Mouse (Mus musculus): ENCODE measurements around the gene Coq8b. TPM values are rescaled to one million over a fixed set of nuclear protein-coding genes. Genes with fewer than 3 reads are reported as not detected.
"Not testable (repeated sequence)": the region's sequence is repeated elsewhere in the genome, so short reads cannot be mapped to it uniquely, and the experiment has no call there.

Coq8b gene
- polyA plus RNA-seq, 1 experiment from 2014 or later: 17.7 TPM

DNA sequence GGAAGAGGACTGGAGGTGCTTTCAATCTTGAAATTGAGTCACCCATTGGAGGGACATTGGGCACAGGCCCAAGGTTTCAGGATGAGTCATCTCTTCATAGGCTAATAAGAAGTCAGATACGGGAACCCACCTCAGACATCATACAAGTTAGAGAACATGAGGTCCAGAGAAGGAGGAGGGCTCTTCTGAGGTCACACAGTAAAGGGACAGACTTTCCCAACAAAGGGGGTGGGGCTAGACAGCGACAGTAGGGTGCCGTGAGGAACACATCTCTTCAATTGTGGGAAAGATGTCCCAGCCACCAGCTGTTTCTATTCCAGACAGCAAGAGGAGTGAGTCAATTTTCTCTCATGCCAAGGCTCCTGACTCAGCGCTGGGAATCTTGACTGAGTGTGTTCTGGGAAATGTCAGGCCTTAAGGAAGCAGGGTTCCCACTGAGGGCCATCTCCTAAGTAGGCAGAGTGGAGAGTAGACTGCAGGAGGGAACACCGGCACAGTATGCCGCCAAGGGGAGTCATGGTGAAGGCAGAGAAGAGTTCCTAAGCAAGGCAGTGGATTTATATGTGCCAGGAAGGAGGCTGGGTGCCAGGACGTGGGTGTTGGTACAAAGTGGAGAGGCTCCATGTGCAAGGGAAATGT lies 1.0 kb upstream of the Coq8b start:
- no peaks in the 10 kb centered on the region for H3K27me3 ChIP-seq
- H3K36me3 ChIP-seq: no peaks in the 10 kb centered on the region
- no peak overlapping the region for H3K4me2 ChIP-seq (replicated peaks)
- H3K9ac ChIP-seq: no peak overlapping the region
- no peaks in the 10 kb centered on the region for H3K9me3 ChIP-seq
- H3K4me1 ChIP-seq: peaks cover 25% of the 10 kb centered on the region
- H3K4me3 ChIP-seq: no peak overlapping the region
- H3K27ac ChIP-seq: no peak overlapping the region
- 81% methylated on average over 7 of the region's 7 CpGs for WGBS
- no peak for ATAC-seq (ENCODE audit: low FRiP score, low read depth)

DNA sequence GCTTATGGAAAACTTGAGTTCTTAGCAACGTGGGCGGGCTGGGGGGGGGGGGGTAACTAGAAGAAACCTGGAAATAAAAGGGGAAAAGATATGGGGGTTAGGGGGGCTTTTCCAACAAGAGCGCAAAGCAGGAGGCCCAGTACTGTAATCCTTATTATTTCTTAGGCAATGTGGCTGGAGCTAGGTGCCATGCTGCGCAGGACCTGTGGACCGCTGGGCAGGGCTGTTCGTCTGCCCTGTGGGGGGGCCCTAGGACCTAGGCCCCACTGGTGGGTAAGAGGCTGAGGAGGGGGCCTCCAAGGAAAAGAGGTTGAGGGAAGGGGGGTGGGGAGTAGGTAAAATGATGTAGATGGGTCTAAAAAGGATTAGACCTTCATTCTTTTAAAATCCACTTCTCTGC lies 477 bp downstream of the Coq8b start:
- peak; percentile 16 for ATAC-seq (ENCODE audit: low FRiP score, low read depth)
- under 1% methylated on average over 6 of the region's 6 CpGs for WGBS

DNA sequence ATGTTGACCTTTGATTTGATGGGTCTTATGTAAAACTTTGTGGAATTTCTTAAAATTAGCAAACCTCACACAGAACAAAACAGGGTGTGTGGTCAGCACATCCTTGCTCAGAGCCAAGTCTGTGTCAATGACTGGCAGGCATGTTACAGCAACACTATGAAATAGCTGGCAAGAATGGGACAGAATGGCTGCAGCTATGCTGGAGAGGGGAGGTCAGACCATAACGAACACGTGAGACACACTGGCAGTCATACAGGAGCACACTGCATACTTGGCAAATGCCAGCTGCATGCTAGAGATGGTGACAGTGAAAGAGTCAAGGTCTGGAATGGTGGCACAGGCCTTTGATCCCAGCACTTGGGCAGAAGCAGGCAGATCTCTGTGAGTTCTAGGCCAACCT lies 2.9 kb downstream of the Coq8b start:
- Histone ChIP-seq H3K36me3 (peaks cover 16% of the 10 kb centered on the region), H3K9me3 (no peaks in the 10 kb centered on the region; the same call in 1 of the 2 replicates), H3K27ac (no peak overlapping the region), H3K4me2 (replicated peaks) (no peak overlapping the region), H3K27me3 (no peaks in the 10 kb centered on the region), H3K4me3 (no peak overlapping the region), H3K9ac (no peak overlapping the region), H3K4me1 (peaks cover 11% of the 10 kb centered on the region)
- 82% methylated on average over 2 of the region's 2 CpGs for WGBS
- no peak for ATAC-seq (ENCODE audit: low FRiP score, low read depth)

More for the DNA sequence above, 477 bp downstream of the Coq8b start:
- Histone ChIP-seq H3K27ac (peak overlapping the region; percentile 88), H3K27me3 (no peaks in the 10 kb centered on the region), H3K9me3 (no peaks in the 10 kb centered on the region; the same call in 1 of the 2 replicates), H3K36me3 (peaks cover 3% of the 10 kb centered on the region), H3K4me2 (replicated peaks) (peak overlapping the region; percentile 77), H3K4me1 (peaks cover 15% of the 10 kb centered on the region), H3K9ac (peak overlapping the region; percentile 63), H3K4me3 (peak overlapping the region; percentile 55)

DNA sequence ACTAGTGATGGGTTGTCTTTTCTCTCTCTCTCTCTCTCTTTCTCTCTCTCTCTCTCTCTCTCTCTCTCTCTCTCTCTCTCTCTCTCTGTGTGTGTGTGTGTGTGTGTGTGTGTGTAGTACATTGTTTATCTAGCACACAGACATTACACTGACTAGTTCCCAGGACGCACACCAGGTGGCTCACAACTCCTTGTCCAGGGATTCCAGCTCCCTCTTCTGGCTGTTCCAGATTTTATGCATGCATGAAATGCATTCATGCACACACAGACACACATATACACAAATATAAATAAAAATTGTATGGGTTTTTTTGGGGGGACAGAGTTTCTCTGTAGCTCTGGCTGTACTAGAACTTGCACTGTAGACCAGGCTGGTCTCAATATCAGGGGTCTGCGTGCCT lies 4.7 kb downstream of the Coq8b start:
- Histone ChIP-seq H3K27ac (no peak overlapping the region), H3K9ac (no peak overlapping the region)

DNA sequence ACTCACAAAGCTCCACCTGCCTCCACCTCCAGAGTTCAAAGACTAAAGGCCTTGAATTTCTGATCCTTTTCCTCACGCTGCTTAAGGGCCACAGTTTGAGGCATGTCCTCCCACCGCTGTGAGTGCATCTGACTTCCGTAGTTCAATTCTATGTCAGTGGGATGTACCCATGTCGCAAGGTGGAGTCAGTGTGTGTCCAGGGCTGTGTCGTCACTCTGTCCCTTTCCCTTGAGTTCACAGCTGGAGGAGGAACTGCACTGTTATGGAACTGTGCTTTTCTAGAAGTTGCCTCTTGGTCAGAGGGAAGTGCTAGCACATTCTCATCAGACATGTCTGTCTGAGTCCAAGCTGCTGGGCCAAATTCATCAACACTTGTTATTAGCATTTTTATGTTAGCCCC lies 5.7 kb downstream of the Coq8b start:
- WGBS: 79% methylated on average over 5 of the region's 5 CpGs
- no peaks in the 10 kb centered on the region; the same call in 1 of the 2 replicates for H3K9me3 ChIP-seq
- no peak overlapping the region for H3K4me3 ChIP-seq
- H3K27ac ChIP-seq: no peak overlapping the region
- no peaks in the 10 kb centered on the region for H3K27me3 ChIP-seq
- H3K36me3 ChIP-seq: peaks cover 39% of the 10 kb centered on the region
- H3K9ac ChIP-seq: no peak overlapping the region
- peaks cover 8% of the 10 kb centered on the region for H3K4me1 ChIP-seq
- H3K4me2 ChIP-seq (replicated peaks): no peak overlapping the region
- no peak for ATAC-seq (ENCODE audit: low FRiP score, low read depth)

More for the DNA sequence above, 4.7 kb downstream of the Coq8b start:
- no peak overlapping the region for H3K4me3 ChIP-seq
- no peaks in the 10 kb centered on the region; the same call in 1 of the 2 replicates for H3K9me3 ChIP-seq
- 85% methylated on average over 2 of the region's 2 CpGs for WGBS
- H3K36me3 ChIP-seq: peaks cover 28% of the 10 kb centered on the region
- no peaks in the 10 kb centered on the region for H3K27me3 ChIP-seq
- H3K4me2 ChIP-seq (replicated peaks): no peak overlapping the region
- ATAC-seq (ENCODE audit: low FRiP score, low read depth): no peak
- H3K4me1 ChIP-seq: peaks cover 11% of the 10 kb centered on the region

DNA sequence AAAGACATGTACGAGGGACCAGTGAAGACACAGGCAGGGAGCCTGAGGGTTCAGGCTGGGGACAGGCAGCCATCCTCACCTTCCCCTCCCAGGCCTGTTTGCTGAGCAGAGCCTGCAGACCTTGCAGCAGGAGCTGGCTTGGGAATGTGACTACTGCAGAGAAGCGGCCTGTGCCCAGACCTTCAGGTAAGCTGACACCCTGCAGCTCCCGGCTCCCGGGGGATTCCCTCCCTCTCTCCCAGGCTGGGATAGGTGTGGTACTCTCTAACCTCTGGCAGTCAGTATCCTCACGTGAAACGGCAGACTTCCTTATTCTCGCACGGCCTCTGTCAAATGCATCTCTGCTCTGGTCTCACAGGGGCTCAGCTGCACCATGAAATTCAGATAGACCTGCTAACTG lies 10.4 kb downstream of the Coq8b start:
- Histone ChIP-seq H3K36me3 (peaks cover 67% of the 10 kb centered on the region), H3K9me3 (no peaks in the 10 kb centered on the region; the same call in 1 of the 2 replicates), H3K4me2 (replicated peaks) (no peak overlapping the region), H3K4me1 (no peaks in the 10 kb centered on the region), H3K27me3 (no peaks in the 10 kb centered on the region), H3K4me3 (no peak overlapping the region), H3K27ac (no peak overlapping the region), H3K9ac (0 out of 2 replicates have a peak overlapping the region, but pooled peaks have one; percentile 5)
- no peak for ATAC-seq (ENCODE audit: low FRiP score, low read depth)
- WGBS: 51% methylated on average over 8 of the region's 8 CpGs

DNA sequence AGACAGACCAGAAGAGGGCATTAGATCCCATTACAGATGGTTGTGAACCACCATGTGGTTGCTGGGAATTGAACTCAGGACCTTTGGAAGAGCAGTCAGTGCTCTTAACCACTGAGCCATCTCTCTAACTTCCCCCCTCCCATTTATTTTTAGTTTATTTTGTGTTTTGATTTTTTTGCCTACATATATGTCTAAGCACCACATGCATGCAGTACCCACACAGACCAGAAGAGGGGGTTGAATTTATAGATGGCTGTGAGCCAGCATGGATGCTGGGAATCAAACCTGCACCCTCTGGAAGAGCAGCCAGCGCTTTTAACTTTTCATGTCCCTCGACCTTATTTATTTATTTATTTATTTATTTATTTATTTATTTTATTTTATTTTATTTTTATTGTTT lies 11.3 kb downstream of the Coq8b start:
- not testable (repeated sequence) for H3K4me1 ChIP-seq; H3K27ac ChIP-seq; H3K9ac ChIP-seq; H3K4me2 ChIP-seq (replicated peaks); H3K27me3 ChIP-seq; H3K9me3 ChIP-seq; ATAC-seq (ENCODE audit: low FRiP score, low read depth); H3K4me3 ChIP-seq
- peaks cover 67% of the 10 kb centered on the region for H3K36me3 ChIP-seq
- WGBS: 80% methylated on average over 2 of the region's 2 CpGs

DNA sequence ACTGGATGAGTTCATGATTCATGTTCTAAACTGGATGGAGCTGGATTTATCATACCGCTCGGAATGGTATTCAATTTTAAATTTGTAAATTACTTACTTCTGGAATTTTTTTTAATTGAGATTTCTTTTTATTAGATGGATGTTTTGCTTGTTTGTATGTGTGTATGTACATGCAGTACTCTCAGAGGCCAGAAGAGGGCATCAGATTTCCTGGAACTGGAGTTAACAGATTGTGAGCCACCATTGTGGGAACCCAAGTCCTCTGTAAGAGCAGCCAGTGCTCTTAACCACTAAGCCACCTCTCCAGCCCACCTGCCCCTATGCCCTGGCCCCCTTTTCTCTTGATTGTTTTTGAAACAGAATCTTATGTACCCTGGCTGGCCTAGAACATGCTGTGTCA lies 16.3 kb downstream of the Coq8b start:
- H3K4me1 ChIP-seq: no peaks in the 10 kb centered on the region
- H3K4me3 ChIP-seq: no peak overlapping the region
- no peaks in the 10 kb centered on the region; the same call in 1 of the 2 replicates for H3K9me3 ChIP-seq
- ATAC-seq (ENCODE audit: low FRiP score, low read depth): no peak
- H3K36me3 ChIP-seq: peaks cover 49% of the 10 kb centered on the region
- H3K4me2 ChIP-seq (replicated peaks): no peak overlapping the region
- H3K27ac ChIP-seq: no peak overlapping the region
- no peaks in the 10 kb centered on the region for H3K27me3 ChIP-seq
- WGBS: 83% methylated on average over 2 of the region's 2 CpGs
- no peak overlapping the region for H3K9ac ChIP-seq

DNA sequence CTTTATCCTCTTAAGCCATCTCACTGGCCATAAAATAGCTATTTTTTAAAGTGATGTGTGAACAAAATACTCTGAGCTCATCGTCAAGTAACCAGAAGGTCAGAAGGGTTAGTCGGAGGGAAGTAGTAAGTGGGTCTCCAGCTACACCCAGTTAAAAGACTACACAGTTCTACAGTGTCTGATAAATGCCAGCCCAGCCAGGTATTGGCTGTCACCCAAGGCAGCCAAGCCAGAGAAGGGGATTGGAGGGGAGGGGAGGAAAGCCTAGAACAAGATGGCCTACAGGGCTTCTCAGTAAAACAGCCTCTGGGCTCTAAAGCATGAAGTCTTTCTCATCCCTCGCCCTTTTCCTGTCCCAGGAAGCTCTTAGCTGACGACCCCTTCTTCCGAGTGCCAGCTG lies 17.1 kb downstream of the Coq8b start:
- Histone ChIP-seq H3K4me2 (replicated peaks) (no peak overlapping the region), H3K9me3 (no peaks in the 10 kb centered on the region; the same call in 1 of the 2 replicates), H3K4me3 (no peak overlapping the region), H3K36me3 (peaks cover 55% of the 10 kb centered on the region), H3K4me1 (no peaks in the 10 kb centered on the region), H3K9ac (no peak overlapping the region), H3K27me3 (no peaks in the 10 kb centered on the region), H3K27ac (no peak overlapping the region)
- ATAC-seq (ENCODE audit: low FRiP score, low read depth): no peak
- 89% methylated on average over 5 of the region's 5 CpGs for WGBS

DNA sequence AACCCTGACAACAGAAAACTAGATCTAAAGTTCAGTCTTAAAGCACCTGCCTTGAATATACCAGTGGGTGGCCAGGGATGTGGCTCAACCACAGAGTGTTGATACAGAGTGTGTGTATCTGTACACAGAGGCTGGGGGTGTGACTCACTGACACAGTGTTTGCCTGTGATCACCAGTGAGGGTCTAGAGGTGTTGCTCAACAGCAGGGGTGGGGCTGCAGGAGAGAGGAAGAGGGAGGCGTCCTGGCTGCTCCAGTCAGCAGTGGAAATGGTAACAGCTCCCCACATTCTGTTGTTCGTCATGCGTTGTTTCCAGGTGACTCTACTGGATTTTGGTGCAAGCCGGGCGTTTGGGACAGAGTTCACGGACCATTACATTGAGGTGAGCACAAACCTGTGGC lies 19.1 kb downstream of the Coq8b start:
- 81% methylated on average over 6 of the region's 6 CpGs for WGBS

DNA sequence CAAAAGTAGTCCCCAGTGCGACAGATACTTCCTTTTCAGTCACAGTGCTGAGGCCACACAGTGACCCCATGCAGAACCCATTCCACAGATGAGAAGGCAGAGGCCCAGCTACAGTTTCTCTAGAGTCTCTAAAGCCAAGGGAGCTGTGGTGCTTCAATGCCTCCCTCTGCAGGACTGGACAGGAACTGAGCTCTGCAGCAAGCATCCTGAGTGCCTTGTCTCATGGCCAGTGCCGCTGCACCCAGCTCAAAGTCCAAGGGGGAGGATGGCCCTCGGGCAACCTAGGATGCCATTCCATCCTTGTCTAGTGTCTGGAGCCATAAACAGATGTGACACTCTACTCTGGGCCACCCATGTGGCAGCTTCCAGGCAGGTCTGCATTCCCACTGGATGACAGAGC lies 22.9 kb downstream of the Coq8b start:
- no peak for ATAC-seq (ENCODE audit: low FRiP score, low read depth)
- 64% methylated on average over 3 of the region's 3 CpGs for WGBS
- Histone ChIP-seq H3K36me3 (peaks cover 23% of the 10 kb centered on the region), H3K27me3 (no peaks in the 10 kb centered on the region), H3K4me3 (no peak overlapping the region), H3K9ac (no peak overlapping the region), H3K4me2 (replicated peaks) (no peak overlapping the region), H3K4me1 (peaks cover 32% of the 10 kb centered on the region), H3K27ac (no peak overlapping the region), H3K9me3 (no peaks in the 10 kb centered on the region)

More for the DNA sequence above, 19.1 kb downstream of the Coq8b start:
- Histone ChIP-seq H3K9ac (no peak overlapping the region), H3K4me2 (replicated peaks) (no peak overlapping the region), H3K9me3 (no peaks in the 10 kb centered on the region; the same call in 1 of the 2 replicates), H3K27ac (no peak overlapping the region), H3K36me3 (peaks cover 38% of the 10 kb centered on the region), H3K4me3 (no peak overlapping the region), H3K4me1 (peaks cover 5% of the 10 kb centered on the region), H3K27me3 (no peaks in the 10 kb centered on the region)
- ATAC-seq (ENCODE audit: low FRiP score, low read depth): no peak

DNA sequence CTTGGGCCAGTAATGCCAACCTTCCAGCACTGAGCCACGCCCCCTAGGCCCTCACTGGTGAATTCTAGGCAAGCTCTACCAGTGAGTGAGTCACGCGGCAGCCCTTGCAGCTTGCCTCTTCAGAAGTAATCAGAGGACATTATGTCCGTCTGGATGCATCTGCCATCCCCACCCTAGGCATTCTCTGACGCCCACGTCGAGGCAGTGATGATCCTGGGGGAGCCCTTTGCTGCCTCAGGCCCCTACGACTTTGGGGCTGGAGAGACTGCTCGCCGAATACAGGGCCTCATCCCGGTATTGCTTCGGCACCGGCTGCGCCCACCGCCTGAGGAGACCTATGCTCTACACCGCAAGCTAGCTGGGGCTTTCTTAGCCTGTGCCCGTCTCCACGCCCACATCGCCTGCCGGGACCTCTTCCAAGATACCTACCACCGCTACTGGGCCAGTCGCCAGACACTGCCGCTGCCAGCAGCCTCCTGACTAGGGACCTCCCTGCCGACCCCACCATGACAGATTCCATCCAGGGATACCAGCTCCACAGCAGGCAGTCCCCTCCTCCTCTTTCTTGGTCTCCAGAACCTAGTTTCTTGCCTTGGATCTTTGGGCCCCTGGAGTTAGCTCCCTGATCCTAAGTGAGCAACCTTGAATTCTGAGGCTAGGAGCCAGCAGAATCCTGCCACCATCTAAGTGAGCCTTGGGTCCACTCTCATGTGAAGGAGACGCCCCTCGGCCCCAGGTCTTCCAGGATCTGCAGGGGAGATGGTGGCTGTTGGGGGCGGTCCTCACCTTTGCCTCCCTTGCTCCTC lies 24.4 kb downstream of the Coq8b start:
- peak; percentile 5; the same call in 1 of the 2 replicates for ATAC-seq (ENCODE audit: low FRiP score, low read depth)
- Histone ChIP-seq H3K9ac (peak overlapping the region; percentile 32; the same call in 1 of the 2 replicates), H3K4me2 (replicated peaks) (peak overlapping the region; percentile 89), H3K4me3 (peak overlapping the region; percentile 80), H3K27ac (peak overlapping the region; percentile 80), H3K27me3 (no peaks in the 10 kb centered on the region), H3K36me3 (peaks cover 25% of the 10 kb centered on the region), H3K9me3 (no peaks in the 10 kb centered on the region), H3K4me1 (peaks cover 40% of the 10 kb centered on the region)
- WGBS: 13% methylated on average over 27 of the region's 27 CpGs
